Mouse (Mus musculus) sigmoid colon, adult 10 weeks (tissue): ENCODE measurements around the gene Vmn2r32. TPM values are rescaled to one million over a fixed set of nuclear protein-coding genes. Genes with fewer than 3 reads are reported as not detected.

Experiments
- polyA plus RNA-seq: library from polyadenylated mRNA; stranded (reverse); fragments of 350-450 nt; fragmentation: Illumina TruSeq; extraction: RNeasy Lipid Tissue Mini Kit (QIAGEN cat#74804); gene quantifications from one replicate; pipeline ENCODE4 v1.2.3, GENCODE M21; 2014; ENCODE audit warnings: low read depth, low replicate concordance

The Vmn2r32 gene
- not detected for polyA plus RNA-seq

GRCm38 (mm10) chr7:7479918-7480317, at the start of gene Vmn2r32:
TSS of gene Vmn2r32 (minus strand) at chr7:7480018.

Other genes starting within 250 kb of the Vmn2r32 start
- gene Vmn2r29, start 232.7 kb downstream of the Vmn2r32 start, polyA plus RNA-seq = 11.0 TPM
- 11.6 TPM for gene Gm45844, start 201.7 kb downstream of the Vmn2r32 start, polyA plus RNA-seq
- 124 TPM for gene Clcn4, start 179.2 kb downstream of the Vmn2r32 start, polyA plus RNA-seq
- not detected for gene Vmn2r30, start 142.4 kb downstream of the Vmn2r32 start, polyA plus RNA-seq
- gene Gm45783, start 105.4 kb downstream of the Vmn2r32 start, polyA plus RNA-seq = not detected
- gene Vmn2r31, start 80.3 kb downstream of the Vmn2r32 start, polyA plus RNA-seq = not detected
- not detected for gene Vmn2r33, start 86.8 kb upstream of the Vmn2r32 start, polyA plus RNA-seq
- gene Vmn2r34, start 209.5 kb upstream of the Vmn2r32 start, polyA plus RNA-seq = not detected